Mouse (Mus musculus) erythroblast, adult 5-6 weeks (primary cell): ENCODE measurements around the gene St8sia4. TPM values are rescaled to one million over a fixed set of nuclear protein-coding genes. Genes with fewer than 3 reads are reported as not detected.
"Not testable (repeated sequence)": the region's sequence is repeated elsewhere in the genome, so short reads cannot be mapped to it uniquely, and the experiment has no call there.

ENCODE experiments used
- ATAC-seq: replicated peaks from 2 replicates; pipeline ENCODE4 v1.8.0; 2016; ENCODE audit warnings: moderate number of reproducible peaks, mild to moderate bottlenecking, moderate TSS enrichment, inconsistent platforms; ENCODE audit not compliant: poor library complexity, low FRiP score, severe bottlenecking
- total RNA-seq, 2 experiments: library from RNA; stranded (forward) in 1 of 2; stranded (reverse) in 1 of 2; fragments of 150-400 nt in 1 of 2; fragments of 200-764, 138-1000 nt in 1 of 2; gene quantifications; 2 replicates each; pipeline versions ENCODE4 v1.2.3 to v1.2.4; 2015 to 2017; ENCODE audit warnings: low replicate concordance in 2 of 2

The St8sia4 gene
- total RNA-seq, 2 experiments from 2014 or later = 14.2 to 17.9 TPM

DNA sequence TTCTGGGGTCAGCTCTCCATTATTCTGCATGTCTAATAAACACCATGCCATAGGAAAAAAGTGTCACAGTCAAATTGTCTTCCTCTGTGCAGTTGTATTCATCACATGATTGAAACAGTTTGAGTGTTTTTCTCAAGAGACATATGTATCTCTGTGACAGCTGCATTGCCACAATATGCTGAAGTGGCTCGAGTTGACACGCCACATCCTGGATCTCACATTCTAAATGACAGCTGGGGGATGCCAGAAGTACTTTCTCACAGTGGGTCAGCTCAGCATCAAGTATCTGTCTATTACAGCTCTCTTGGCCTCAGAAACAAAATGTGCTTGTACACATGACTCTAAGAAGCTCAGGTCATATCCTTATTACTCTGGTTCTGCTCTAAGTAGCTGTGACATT is 61.9 kb downstream of the St8sia4 start:
- ATAC-seq = no peak

DNA sequence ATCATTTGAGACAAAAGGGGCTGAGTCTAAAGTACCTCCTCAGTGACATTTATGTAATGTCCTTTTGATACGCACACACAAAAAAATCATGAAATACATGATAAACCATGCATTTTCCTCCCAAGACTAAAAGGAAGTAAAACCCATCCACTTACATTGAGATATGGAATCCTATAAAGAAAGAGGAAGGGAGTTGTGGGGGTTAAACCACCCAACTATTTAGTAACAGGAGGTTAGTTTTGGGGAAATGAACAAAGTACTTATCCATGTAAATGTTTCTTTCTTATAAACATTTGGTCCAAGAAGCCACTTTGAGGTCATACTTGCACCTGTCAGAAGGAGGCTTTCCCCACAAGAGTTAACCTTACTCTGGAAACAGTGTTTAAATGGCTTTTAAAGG is 69.3 kb downstream of the St8sia4 start:
- ATAC-seq = no peak

DNA sequence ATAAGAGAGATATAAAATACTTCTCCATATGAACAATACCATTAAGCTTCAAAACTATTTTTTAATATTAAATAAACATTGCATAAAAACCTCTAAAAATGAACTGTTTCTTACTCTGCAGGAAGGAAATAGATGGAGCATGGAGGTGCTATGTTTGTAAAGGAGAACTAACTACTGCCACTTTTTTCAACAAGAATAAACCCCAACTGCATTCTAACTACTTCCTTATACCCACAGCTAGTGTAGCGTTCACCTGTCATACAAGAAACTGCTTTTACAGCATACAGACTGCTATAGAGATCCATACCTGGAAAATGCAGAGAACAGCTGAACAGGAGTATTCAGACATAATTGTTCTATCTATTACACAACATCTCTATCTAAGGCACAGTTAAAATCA is 70.5 kb downstream of the St8sia4 start:
- no peak for ATAC-seq

DNA sequence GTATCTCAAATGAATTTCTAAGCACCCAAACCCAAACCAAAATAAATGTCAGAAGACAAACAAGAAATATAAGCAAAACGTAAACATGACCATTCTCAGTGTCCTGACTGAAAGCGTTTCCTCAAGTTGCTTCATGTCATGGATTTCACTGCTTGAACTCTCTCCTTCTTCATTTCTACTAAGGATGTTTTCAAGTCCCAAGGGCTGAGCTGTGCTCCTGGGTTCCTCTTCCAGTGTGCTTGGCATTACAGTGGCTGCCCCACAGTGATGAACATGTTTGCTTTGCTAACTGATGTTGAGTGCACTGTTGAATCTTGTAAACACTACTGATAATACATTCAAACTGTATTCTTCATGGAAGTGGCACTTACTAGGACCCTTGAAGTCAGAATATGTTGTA is 76.3 kb downstream of the St8sia4 start:
- no peak for ATAC-seq

DNA sequence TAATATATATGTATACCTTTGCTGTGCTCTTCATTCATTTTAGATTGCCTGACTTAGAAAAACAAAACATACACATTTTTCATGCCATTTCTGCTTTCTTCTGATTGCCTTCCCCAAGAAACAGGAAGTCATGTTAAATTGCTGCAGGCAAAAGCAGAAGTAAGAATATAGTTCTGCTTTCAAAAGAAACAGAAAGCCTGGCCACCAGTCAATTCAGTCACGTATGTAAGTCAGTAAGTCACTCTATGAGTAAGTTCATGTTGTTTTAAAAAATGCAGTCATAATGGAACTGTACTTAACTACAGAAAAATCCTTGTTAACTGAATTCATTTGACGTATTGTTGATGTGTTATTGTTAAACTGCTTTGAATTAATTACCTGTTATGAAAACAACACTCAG is 77.3 kb downstream of the St8sia4 start:
- no peak for ATAC-seq

DNA sequence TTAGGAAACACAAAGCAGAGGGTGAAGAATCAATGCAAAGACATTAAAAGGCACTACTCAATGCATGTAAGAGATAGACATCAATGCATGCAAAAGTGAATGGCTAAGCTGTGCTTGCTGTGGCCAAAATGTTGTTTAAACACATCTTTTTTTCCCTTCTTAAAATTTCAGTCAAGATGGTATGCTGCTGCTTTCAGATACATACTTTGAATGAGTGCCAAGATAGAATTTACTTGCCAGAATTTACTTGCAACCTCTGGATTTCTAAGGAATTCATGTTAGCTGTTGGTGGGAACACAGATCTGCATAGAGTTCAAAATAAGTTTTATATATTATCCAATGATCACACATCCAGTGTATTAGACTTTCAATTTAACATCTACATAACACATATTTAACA is 77.9 kb downstream of the St8sia4 start:
- ATAC-seq = no peak

DNA sequence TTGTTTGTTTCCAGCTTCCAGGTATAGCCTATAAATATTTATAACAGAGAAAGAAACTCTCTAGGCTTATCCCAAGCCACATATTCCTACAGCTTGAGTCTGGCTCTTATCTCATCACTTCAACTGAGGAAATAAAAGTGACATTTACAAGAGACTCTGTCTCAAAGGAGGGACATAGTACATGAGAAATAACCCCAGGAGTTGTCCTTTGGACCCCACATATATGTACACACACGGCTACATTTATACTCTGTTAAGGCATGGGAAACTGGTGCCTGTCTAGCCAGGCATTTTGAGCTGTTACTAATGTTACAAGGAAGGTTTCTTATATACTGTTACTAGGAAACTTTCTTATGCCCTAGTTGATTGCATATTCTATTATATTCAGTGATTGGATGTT is 84.1 kb downstream of the St8sia4 start:
- ATAC-seq = no peak

DNA sequence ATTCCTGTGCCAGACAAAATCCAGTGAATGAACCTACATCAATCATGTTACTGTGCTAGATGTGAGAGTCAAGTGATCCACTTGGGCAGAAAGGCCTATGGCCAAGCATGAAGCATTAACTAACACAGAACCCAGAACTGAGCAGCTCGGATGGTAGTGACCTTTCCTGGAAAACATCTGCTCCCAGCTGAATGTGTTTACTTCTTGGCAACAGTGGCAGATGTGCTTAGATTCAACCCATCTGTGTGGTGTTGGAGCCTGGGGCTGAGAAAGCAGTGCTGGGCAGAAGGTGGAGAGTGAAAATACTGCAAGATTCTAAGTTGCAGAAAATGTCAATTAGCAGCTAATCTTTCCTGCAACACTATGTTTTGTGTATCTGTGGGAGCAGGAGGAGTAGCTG is 85.1 kb downstream of the St8sia4 start:
- no peak for ATAC-seq

DNA sequence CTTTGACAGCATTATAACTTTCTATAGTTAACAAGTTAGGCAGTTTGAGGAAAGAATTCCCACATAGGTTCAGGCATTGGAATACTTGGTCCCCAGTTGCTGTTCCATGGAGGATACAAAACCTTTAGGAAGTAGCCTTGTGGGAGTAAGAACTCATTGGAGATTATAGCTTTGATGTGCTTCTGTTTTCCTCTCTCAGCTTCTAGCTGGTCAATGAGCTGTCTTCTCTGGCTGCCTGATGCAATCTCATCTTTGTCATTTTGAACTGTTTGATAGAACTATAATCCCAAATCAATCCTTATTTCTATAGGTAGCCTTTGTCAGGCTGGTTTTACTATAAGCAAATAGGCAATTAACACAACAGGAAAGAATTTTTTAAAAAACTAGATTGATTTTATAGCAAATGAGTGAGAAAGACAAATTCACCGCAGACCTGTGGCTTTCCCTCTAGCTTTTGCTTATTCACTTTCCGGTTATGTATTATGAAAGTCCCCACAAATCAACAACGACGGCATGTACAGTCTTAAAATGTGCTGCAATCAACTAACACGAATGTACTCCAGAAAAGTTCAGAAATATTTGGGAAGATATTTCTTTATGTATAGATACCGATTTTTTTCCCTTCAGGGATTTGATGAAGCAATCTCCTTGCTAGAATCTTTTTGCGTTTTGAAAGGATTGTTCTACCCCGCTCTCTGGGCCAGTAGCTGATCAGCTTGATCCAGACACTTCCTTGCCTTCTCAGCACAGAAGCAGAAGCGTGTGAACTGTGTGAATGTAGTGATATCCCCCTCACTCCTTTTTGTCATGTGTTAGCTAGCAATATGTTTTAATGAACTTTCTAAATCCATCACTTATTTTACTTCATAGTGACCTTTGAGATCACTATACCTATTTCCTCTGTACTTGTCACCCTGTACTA is 94.5 kb downstream of the St8sia4 start:
- ATAC-seq = no peak

DNA sequence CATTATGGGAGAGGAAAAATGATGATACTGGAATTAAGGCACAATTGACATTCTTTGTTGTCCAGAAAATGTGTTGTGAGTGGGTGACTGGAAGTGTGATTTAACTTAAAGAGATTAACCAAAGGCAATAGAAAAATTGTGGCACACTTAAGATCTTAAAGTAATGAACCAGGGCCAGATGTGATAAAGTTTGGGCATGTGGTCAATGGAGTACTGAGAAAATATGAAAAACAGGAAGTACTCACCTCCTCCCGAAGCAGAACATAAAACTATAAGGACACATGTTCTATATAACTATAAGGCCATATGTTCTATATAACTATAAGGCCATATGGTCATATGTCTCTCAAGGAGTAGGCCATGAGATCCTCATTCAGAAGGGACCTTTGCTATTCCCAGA is 96.3 kb downstream of the St8sia4 start:
- no peak for ATAC-seq

DNA sequence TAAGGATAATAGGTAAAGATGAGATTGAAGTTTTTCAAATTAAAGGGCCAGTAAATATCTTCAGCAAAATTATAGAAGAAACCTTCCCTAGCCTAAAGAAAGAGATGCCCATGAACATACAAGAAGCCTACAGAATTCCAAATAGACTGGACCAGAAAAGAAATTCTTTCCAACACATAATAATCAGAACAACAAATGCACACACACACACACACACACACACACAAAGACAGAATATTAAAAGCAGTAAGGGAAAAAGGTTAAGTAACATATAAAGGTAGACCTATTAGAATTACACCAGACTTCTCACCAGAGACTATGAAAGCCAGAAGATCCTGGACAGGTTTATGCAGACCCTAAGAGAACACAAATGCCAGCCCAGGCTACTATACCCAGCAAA is 112.8 kb downstream of the St8sia4 start:
- not testable (repeated sequence) for ATAC-seq

DNA sequence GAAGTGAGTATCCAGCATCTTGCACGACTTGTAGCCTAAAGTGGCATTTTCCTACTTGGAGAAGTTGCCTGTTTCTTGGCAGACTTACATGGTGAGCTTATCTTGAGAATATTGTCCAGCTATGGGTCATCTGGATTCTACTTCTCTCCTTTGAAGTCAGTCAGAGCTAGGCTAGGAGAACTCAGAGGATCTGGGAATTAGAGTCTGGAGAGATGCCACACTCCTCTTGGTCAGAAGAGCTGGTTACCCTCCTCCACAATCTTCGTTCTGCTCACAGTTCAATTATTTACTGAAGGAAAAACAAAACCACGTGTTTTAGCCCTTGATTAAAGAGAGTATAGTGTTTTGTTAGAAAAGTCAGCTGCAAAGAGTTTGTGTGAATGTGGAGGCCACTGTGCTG is 125.9 kb downstream of the St8sia4 start:
- no peak for ATAC-seq
